Mouse (Mus musculus): ENCODE results near the gene Hcn2.
"Not testable (repeated sequence)": the region's sequence is repeated elsewhere in the genome, so short reads cannot be mapped to it uniquely, and the experiment has no call there.

The Hcn2 gene

GRCm38 (mm10) chr10:79743650-79744365, 27.4 kb downstream of the Hcn2 start:
- no peak for DNase-seq (ENCODE audit: low spot score)

- DNase-seq (ENCODE audit: low spot score): no peak
Observed at GRCm38 (mm10) chr10:79745411-79745810, 29.0 kb downstream of the Hcn2 start.

DNA sequence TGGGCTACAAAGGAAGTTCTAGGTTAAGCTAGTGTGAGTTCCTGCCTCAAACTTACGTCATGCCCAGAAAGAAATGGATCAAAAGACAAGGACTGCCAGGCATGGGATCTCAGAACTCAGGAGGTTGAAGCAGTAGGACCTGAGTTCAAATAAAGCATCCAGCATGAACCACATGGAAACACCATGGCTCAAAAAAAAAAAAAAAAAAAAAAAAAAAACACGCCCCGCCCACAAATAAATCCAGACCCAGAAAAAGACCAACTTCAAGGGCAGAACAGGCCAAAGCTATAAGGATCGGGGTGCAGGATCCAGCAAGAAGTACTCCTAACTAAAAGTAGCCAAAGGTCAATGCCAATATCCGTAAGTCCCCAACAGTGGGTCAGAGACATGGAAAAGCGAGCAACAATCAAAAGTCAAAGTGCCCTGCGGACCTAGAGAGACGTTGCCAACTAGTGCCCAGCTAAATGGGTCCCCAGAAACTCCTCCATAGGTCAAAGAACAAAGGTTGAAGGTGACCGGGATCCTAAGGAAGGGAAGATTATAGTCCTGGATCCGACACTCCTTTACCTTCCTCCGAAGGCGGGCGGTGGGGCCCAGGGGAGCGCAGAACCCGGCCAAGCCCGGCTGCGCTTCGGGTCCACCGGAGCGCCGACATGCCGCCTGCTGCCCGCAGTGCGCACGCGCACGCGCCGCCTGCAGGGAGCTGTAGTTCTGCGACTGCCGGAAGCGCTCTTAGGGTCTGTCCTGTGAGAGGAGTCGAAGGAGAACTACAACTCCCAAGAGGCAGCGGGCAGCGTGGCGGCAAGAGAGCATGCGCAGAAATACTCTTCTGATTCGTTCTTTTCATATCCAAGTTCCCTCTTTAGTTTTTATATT, 29.7 kb downstream of the Hcn2 start, which contains the start of gene Polrmt:
TSS of gene Polrmt (minus strand) at position 684 of the 876 bp plus-strand sequence.
- peak; percentile 98 for DNase-seq (ENCODE audit: low spot score)

DNA sequence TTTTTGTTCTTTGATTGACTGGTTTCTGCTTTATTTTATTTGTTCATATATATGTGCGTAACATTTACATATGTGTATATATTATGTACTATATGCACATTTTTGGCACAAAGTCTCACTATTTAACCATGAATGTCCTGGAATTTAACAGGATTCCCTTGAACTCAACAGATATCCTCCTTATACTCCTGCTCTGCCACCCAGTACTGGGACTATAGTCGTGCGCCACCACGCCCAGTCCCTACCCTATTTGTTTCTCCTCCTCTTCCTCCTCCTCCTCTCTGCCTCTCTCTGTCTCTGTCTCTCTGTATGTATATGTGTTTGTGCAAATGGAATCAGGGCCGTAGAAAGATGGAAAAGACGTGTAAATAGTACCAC, 30.3 kb downstream of the Hcn2 start:
- no peak for DNase-seq (ENCODE audit: low spot score)

GRCm38 (mm10) chr10:79748496-79748895, 32.1 kb downstream of the Hcn2 start:
- DNase-seq (ENCODE audit: low spot score): no peak

DNA sequence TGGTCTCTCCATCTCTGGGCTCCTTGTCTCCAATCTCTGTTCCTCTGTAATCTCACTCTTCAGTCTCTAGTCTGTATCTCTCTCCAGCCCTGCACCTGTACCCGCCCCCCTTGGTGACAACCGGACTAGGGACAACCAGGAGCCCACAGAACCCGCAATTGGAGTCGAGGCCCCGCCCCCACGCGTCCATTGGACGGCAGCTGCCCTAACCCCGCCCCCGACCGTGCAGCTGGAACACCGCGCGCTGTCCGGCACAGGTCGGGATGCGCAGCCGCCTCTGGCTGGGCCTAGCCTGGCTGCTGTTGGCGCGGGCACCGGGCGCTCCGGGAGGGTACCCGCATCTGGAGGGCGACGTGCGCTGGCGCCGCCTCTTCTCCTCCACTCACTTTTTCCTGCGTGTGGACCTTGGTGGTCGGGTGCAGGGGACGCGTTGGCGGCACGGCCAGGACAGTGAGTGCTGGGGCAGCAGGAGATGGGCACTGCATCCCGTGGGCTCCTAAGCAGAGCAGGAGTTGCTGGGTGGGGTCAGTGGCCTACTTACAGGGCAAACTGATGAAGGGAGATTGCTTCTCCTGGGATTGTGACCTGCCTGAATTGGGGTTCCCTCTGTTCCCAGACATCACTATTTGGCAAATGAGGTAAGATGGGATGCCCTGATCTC, 38.6 kb downstream of the Hcn2 start, which contains the start of gene Fgf22:
TSS of gene Fgf22 (plus strand) at position 221 of the 661 bp plus-strand sequence.
- DNase-seq (ENCODE audit: low spot score): peak; percentile 76

- DNase-seq (ENCODE audit: low spot score): no peak
Observed at GRCm38 (mm10) chr10:79755854-79756253, 39.4 kb downstream of the Hcn2 start.

DNA sequence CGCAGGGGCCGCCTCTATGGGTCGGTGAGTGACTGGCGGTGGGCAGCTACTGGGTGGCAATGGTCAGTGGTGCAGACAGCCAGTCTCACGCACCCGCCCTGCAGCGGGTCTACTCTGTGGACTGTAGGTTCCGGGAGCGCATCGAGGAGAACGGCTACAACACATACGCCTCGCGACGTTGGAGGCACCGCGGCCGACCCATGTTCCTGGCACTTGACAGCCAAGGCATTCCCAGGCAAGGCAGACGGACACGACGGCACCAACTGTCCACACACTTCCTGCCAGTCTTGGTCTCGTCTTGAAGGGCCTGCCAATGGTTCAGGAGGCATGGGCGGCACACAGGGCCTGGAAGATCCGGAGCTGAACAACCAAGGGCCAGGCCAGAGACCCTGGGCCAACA, 40.2 kb downstream of the Hcn2 start:
- DNase-seq (ENCODE audit: low spot score): no peak

GRCm38 (mm10) chr10:79759675-79760074, 43.2 kb downstream of the Hcn2 start:
- DNase-seq (ENCODE audit: low spot score): not testable (repeated sequence)

DNA sequence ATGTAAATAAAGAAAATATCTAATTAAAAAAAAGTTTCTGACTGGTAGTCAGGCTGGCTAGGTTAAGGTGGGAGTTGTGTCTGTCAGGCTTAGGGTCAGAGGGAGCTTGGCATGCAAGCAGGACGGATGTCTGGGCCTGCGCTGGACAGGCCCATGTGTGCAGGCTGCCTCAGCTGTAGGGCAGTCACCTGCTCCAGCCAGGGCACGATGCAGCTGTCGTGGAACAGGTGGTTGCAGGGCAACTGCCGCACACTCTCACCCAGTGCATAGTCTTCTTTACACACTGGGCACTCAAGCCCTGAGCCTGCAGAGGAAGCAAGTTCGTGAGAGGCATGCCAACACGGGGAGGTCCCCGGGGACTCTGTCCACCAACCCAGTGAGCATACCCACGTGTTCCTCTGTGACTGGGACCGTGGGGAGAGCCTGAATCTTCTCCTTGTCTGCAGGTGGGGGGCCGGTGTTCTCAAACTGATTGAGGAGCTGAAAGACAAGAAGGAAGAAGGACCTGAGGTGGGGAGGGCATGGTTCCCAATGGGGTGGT, 44.2 kb downstream of the Hcn2 start:
- no peak for DNase-seq (ENCODE audit: low spot score)

GRCm38 (mm10) chr10:79762875-79763274, 46.4 kb downstream of the Hcn2 start:
- DNase-seq (ENCODE audit: low spot score): no peak

GRCm38 (mm10) chr10:79764234-79764633, 47.8 kb downstream of the Hcn2 start:
- DNase-seq (ENCODE audit: low spot score): no peak

DNA sequence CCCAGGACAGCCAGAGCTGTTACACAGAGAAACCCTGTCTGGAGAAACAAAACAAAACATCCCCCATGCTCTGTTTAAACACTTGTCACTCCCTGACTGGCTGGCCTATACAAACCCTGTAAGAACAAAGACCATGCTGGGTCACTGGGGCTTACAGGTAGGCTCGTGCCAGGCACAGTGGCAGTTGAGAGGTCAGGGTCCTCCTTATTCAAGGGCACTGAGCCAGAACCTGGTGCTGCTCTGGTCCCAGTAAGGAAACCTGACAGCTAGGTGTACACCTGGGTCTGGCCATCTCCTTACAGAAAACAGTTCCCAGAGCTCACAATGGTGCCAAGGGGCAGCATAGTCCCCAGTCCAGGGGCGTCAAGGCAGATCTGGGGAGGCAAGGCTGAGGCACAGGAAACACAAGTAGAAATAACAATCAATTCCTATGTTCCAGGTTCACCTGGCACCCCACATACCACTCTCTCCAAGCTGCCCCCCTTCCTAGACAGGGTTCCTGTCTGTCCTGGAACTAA, 48.9 kb downstream of the Hcn2 start:
- no peak for DNase-seq (ENCODE audit: low spot score)

DNA sequence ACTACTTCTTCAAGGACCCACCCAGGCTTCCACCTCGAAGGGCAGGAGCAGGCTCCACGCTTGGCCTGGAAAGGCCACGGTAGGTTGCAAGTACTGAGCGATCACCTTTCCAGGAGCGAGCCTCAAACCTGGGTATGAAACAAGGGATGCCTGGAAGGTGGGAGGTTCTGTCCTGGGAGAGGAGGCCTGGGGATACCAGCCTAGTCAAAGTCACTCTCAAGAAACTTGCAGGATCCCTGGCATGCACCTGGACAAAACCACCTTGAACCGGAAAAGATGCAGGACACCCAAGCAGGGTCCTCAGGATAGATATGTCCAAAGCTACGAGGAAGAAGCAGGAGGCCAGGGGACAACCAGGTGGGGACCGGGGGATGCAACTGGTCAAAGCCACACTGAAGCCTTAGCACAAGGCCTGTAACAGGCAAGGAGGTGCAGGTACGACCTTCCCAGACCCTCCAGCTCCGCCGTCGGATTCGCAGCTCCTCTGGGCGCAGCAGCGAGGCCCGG, 49.6 kb downstream of the Hcn2 start:
- DNase-seq (ENCODE audit: low spot score): no peak

DNA sequence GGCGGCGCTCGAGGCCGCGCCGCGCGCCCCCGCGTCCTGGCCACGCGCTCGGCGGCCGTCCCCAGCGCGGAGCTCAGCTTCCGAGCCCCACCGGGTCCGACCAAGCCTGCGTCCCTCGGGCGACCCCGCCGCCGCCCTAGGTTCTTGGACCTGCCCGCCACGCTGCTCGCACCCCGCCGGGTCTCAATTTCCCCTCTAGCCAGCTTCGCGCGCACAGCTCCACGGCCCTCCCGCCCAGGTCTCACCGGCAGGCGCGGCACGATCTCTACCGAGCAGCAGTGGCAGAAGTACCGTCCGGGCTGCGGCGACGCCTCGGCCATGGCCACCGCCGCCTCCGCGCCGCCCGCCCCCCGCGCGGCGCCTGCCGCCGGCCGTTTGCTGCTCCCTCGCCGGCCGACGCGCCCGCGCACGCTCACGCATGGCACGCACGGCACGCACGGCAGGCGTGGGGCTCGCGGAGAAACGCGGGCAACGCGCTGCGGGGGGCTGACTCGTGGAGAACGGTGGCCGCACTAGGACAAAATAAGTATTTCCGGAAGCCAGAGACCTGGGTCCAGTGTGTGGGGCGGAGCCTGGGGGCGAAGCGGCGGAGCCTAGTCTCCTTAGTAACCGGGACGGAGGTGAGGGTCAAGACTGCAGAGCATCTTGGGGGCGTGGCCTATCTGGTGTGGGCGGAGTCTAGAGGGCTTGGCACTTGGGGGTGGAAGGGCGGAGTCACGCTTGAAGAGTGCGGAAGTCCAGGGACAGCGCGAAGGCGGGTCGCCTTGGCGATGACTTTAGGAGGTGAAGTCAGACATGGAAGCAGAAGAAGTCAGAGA, 50.3 kb downstream of the Hcn2 start, which contains the start of gene Rnf126:
TSS of gene Rnf126 (minus strand) at position 445 of the 818 bp plus-strand sequence.
- peak; percentile 99 for DNase-seq (ENCODE audit: low spot score)

DNA sequence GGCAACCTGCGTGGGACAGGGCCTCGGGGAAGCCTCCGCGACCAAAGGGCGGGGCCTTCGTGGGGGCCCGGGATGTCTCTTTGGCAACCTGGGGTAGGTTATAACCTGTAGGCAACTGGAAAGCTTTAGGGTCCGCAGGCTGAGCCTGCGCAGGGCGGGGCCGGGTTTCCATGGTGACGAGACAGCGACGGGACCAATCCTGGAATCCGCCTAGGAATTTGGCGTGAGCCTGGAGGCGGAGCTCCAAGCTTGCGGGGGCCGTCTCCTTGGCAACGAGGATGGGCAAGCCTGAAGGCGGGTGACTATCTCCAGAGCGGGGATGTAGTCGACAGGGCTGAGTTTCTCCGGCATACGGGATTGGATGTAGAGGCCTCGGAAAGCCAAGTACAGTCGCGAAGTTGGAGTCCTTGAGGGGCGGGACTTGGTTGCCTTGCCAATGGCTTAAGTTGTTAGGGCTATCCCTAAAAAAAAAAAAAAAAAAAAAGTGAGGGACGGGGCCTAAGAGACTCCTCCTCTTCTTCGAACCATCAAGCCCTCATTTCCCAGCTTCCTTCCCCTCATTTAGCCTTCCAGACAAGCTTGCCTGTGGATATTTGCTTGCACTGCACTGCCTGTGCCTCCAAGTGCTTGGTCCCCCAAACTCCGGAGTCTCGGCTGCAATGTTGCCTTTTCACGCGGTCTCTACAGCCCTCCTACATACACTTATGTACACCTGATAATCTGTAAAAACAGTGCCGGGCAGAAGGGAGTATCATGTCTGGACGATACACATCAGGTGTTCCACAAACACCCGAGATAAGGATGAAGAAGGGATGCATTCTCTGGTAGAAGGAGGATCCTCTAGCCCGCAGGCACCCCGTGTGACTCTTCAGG, 51.2 kb downstream of the Hcn2 start:
- peak; percentile 93 for DNase-seq (ENCODE audit: low spot score)

DNA sequence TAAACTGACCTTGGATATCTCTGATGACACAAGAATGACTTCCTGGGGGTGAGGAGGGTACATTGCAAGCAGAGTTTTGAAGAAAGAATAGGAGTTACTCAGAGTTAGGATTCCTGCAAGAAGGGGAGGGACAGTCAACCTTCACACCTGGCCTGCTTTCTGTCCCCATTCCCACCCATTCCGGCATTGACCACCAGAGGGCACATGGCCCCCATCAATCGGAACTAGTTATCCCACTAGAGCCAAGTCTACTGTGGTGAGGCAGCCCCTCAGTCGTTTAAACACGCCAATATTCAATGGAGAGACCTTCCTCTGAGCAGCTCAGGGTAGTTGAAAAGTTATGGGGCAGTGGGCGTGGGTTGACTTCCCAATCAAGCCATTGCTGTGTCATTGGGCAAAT, 52.0 kb downstream of the Hcn2 start:
- DNase-seq (ENCODE audit: low spot score): no peak

DNA sequence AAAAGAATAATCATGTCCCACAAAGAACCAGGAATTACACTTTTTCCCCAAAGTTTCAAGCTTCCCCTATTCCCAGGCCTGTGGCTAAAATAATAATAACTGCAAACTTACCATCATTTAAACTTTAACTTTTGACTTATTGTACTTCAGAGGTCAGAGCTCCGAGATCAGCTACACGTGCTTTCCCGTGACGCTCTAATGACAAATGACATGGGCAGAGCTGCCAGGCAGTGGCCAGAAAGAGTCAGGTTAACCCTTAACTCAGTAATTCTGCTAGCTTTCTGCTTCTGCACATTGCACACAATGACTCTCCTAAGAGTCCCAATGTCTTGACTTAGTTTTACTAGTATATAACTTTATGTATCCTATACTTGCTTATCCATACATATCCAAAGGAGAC, 52.9 kb downstream of the Hcn2 start:
- DNase-seq (ENCODE audit: low spot score): no peak

GRCm38 (mm10) chr10:79772320-79772719, 55.9 kb downstream of the Hcn2 start:
- no peak for DNase-seq (ENCODE audit: low spot score)

- DNase-seq (ENCODE audit: low spot score): no peak
Observed at GRCm38 (mm10) chr10:79773208-79773607, 56.8 kb downstream of the Hcn2 start.

Measured in left cerebral cortex, adult 11 months (tissue).